Mouse (Mus musculus) stomach, embryonic 14.5 days (tissue): ENCODE measurements at regions not wholly inside any gene's neighbourhood (a gene's known extent, or its start where the extent isn't known, plus 50 kb on each side); places are given as distances from the start of the nearest gene placed in this dataset.

Source experiments
- ATAC-seq: fragments of 200-750 bp; cut with Nextera tagmentation; 2 replicates; pipeline ENCODE4 v1.8.0; 2017; ENCODE audit warnings: low read depth, moderate TSS enrichment; ENCODE audit not compliant: insufficient number of reproducible peaks, insufficient read depth, low FRiP score
- H3K27ac ChIP-seq: fragments of 300-500 bp; sonication (generic); 2 replicates; pipeline ENCODE4 v1.5.1; 2014; ENCODE audit warnings: mild to moderate bottlenecking, low read length, moderate library complexity, mixed read lengths
- H3K27me3 ChIP-seq: fragments of 300-500 bp; sonication (generic); 2 replicates; pipeline ENCODE4 v1.6.1; 2014; ENCODE audit warnings: low read length, control low read depth, mixed read lengths; ENCODE audit not compliant: control insufficient read depth, insufficient read depth
- H3K36me3 ChIP-seq: fragments of 300-500 bp; sonication (generic); 2 replicates; pipeline ENCODE4 v1.6.1; 2014; ENCODE audit warnings: mild to moderate bottlenecking, control low read depth, low read length, moderate library complexity, mixed read lengths; ENCODE audit not compliant: control insufficient read depth, insufficient read depth
- H3K4me1 ChIP-seq: fragments of 300-500 bp; sonication (generic); 2 replicates; pipeline ENCODE4 v1.6.1; 2014; ENCODE audit warnings: low read length, control low read depth, mixed read lengths; ENCODE audit not compliant: control insufficient read depth, insufficient read depth
- H3K4me2 ChIP-seq: fragments of 300-500 bp; sonication (generic); replicated peaks from 2 replicates; pipeline ENCODE4 v1.6.1; 2014; ENCODE audit warnings: low read depth, low read length, control low read depth
- H3K4me3 ChIP-seq: fragments of 300-500 bp; sonication (generic); 2 replicates; pipeline ENCODE4 v1.5.1; 2014; ENCODE audit warnings: low read depth, low read length, control low read depth
- H3K9ac ChIP-seq: fragments of 300-500 bp; sonication (generic); replicated peaks from 2 replicates; pipeline ENCODE4 v1.6.1; 2014; ENCODE audit warnings: low read depth, mild to moderate bottlenecking, control low read depth, low read length, moderate library complexity, mixed read lengths
- H3K9me3 ChIP-seq: fragments of 300-500 bp; sonication (generic); 2 replicates; pipeline ENCODE4 v1.6.1; 2016; ENCODE audit warnings: low read depth, low read length, control low read depth; ENCODE audit not compliant: control insufficient read depth
- WGBS: fragments of 180-500 bp; shearing (Covaris S2); extraction: QIAGEN DNeasy Blood & Tissue Kit; methylation state at CpG from one replicate; pipeline ENCODE4 v1.1.7; 2014; 5-methylcytosine and 5-hydroxymethylcytosine counted together

GRCm38 (mm10) chr6:18656772-18657401 lies 142.2 kb upstream of the Cttnbp2 start:
- no peaks in the 10 kb centered on the region for H3K36me3 ChIP-seq
- no peak overlapping the region for H3K9ac ChIP-seq
- no peaks in the 10 kb centered on the region for H3K4me1 ChIP-seq
- H3K4me2 ChIP-seq, result no peak overlapping the region
- H3K27me3 ChIP-seq, result no peaks in the 10 kb centered on the region
- no peaks in the 10 kb centered on the region for H3K9me3 ChIP-seq
- no peak overlapping the region for H3K4me3 ChIP-seq
- 82% methylated on average over 7 of the region's 7 CpGs for WGBS
- no peak for ATAC-seq
- no peak overlapping the region for H3K27ac ChIP-seq

- Histone ChIP-seq H3K4me3 (no peak overlapping the region), H3K4me2 (no peak overlapping the region), H3K9ac (no peak overlapping the region), H3K27me3 (no peaks in the 10 kb centered on the region), H3K36me3 (no peaks in the 10 kb centered on the region), H3K4me1 (no peaks in the 10 kb centered on the region), H3K9me3 (no peaks in the 10 kb centered on the region), H3K27ac (no peak overlapping the region)
- no peak for ATAC-seq
- 88% methylated on average over 4 of the region's 4 CpGs for WGBS
Observed at GRCm38 (mm10) chr6:18664687-18665086, 150.0 kb upstream of the Cttnbp2 start.

DNA sequence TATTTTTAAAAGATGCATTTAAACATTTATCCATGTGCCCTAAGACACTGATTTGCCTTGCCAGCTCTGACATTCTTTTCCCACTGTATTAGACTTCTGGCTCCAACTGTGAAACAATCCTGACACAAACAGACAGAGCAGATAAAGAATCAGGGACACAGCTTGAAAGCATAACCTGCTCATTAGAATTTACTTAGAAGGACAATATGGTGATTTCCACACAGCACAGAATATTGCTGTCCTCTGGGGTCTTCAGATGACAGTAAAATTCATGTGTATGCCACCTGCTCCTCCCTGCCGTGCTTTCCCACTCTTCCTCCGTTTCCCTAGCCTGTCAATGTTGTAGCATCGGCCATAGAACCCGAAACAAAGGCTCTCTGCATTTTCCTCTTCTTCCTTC lies 151.3 kb upstream of the Cttnbp2 start:
- H3K27me3 ChIP-seq, result no peaks in the 10 kb centered on the region
- H3K4me2 ChIP-seq, result no peak overlapping the region
- no peaks in the 10 kb centered on the region for H3K4me1 ChIP-seq
- H3K36me3 ChIP-seq, result no peaks in the 10 kb centered on the region
- H3K4me3 ChIP-seq, result no peak overlapping the region
- no peak overlapping the region for H3K9ac ChIP-seq
- no peak overlapping the region for H3K27ac ChIP-seq
- WGBS, result 62% methylated on average over 4 of the region's 4 CpGs
- no peaks in the 10 kb centered on the region for H3K9me3 ChIP-seq
- ATAC-seq, result no peak

- WGBS, result 58% methylated on average over 4 of the region's 4 CpGs
- Histone ChIP-seq H3K36me3 (no peaks in the 10 kb centered on the region), H3K4me2 (no peak overlapping the region), H3K27ac (no peak overlapping the region), H3K4me1 (no peaks in the 10 kb centered on the region), H3K4me3 (no peak overlapping the region), H3K9me3 (no peaks in the 10 kb centered on the region), H3K27me3 (no peaks in the 10 kb centered on the region), H3K9ac (no peak overlapping the region)
- ATAC-seq, result no peak
Observed at GRCm38 (mm10) chr6:18666543-18666942, 151.9 kb upstream of the Cttnbp2 start.

GRCm38 (mm10) chr6:18670677-18671076 lies 156.0 kb upstream of the Cttnbp2 start:
- Histone ChIP-seq H3K27me3 (no peaks in the 10 kb centered on the region), H3K9ac (no peak overlapping the region), H3K4me2 (no peak overlapping the region), H3K9me3 (no peaks in the 10 kb centered on the region), H3K27ac (no peak overlapping the region), H3K4me1 (no peaks in the 10 kb centered on the region), H3K36me3 (no peaks in the 10 kb centered on the region), H3K4me3 (no peak overlapping the region)
- WGBS, result 83% methylated on average over 1 of the region's 1 CpGs
- ATAC-seq, result no peak

- H3K9ac ChIP-seq, result no peak overlapping the region
- no peak for ATAC-seq
- no peak overlapping the region for H3K4me3 ChIP-seq
- H3K36me3 ChIP-seq, result no peaks in the 10 kb centered on the region
- H3K4me2 ChIP-seq, result no peak overlapping the region
- H3K4me1 ChIP-seq, result no peaks in the 10 kb centered on the region
- 73% methylated on average over 5 of the region's 5 CpGs for WGBS
- no peaks in the 10 kb centered on the region for H3K27me3 ChIP-seq
- H3K27ac ChIP-seq, result no peak overlapping the region
- no peaks in the 10 kb centered on the region for H3K9me3 ChIP-seq
Observed at GRCm38 (mm10) chr6:18674584-18675250, 160.1 kb upstream of the Cttnbp2 start.

GRCm38 (mm10) chr6:18677131-18677530 lies 162.5 kb upstream of the Cttnbp2 start:
- WGBS, result 82% methylated on average over 4 of the region's 4 CpGs
- no peaks in the 10 kb centered on the region for H3K36me3 ChIP-seq
- H3K27me3 ChIP-seq, result no peaks in the 10 kb centered on the region
- H3K4me2 ChIP-seq, result no peak overlapping the region
- H3K9ac ChIP-seq, result no peak overlapping the region
- H3K4me3 ChIP-seq, result no peak overlapping the region
- H3K9me3 ChIP-seq, result no peaks in the 10 kb centered on the region
- 0 out of 2 replicates have a peak, but pooled peaks cover 2% of the 10 kb centered on the region for H3K4me1 ChIP-seq
- no peak for ATAC-seq
- no peak overlapping the region for H3K27ac ChIP-seq

DNA sequence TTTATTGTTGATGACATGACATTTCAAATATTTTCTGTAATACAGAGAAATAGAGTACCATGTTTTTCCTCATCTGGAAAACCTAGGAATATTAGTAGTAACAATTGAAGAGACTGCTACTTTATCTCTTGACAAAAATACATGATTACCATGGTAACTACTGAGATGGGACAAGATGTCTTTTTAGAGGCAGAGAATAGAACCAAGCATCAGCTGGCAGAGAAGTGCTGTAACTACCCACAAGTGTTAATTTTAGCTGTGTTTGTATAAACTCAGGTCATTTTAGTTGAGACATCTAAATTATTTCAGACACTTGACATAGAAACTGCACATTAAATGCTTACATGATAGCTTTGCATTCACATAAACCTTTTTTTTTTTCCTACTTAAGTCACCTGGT lies 166.1 kb upstream of the Cttnbp2 start:
- Histone ChIP-seq H3K27ac (no peak overlapping the region), H3K4me2 (no peak overlapping the region), H3K9me3 (no peaks in the 10 kb centered on the region), H3K4me1 (0 out of 2 replicates have a peak, but pooled peaks cover 4% of the 10 kb centered on the region), H3K9ac (no peak overlapping the region), H3K27me3 (no peaks in the 10 kb centered on the region), H3K4me3 (no peak overlapping the region), H3K36me3 (no peaks in the 10 kb centered on the region)
- ATAC-seq, result no peak

DNA sequence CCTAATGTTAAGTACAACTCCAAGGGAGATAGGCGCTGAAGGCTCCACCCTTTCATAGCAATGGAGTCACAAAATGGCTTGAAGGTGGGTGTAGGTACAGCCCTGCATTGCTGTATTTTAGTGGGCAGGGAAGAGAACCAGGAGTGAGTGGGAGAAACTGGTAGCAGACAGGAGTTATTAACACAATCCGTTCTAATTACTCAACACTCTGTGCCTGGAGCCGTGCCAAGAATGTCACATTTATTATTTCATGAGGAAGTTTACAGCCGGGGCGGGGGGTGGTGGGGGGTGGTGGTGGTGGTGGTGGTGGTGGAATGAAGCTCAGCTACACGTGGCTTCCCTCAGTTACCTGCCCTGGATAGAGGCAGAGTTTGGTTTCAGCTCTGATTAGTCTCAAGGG lies 166.3 kb upstream of the Lsm8 start:
- Histone ChIP-seq H3K9me3 (no peaks in the 10 kb centered on the region), H3K4me3 (no peak overlapping the region), H3K9ac (no peak overlapping the region), H3K36me3 (no peaks in the 10 kb centered on the region), H3K4me2 (no peak overlapping the region), H3K27ac (no peak overlapping the region), H3K4me1 (0 out of 2 replicates have a peak, but pooled peaks cover 4% of the 10 kb centered on the region), H3K27me3 (no peaks in the 10 kb centered on the region)
- WGBS, result 27% methylated on average over 6 of the region's 6 CpGs
- no peak for ATAC-seq
